Mouse (Mus musculus): ENCODE measurements around the gene Clip4.

Gene Clip4

DNA sequence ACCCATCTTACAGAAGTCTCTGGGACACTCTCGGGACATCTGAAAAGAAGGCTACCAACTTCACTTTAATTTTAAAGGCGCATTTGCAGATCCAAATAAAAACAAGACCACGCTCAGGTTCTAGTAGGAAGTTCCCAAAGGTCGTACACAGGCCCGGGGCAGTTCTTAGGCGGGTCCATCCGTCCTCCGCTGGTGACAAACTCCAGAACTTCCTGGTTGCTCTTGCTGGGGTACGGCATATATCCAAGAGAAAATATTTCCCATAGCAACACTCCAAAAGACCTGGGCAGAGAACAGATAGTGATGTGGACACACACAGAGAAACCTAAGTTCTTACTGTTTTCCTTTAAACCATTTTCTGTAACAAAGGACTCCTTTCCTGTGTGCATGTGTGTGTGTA is 106.5 kb downstream of the Clip4 start:
- no peak for DNase-seq

DNA sequence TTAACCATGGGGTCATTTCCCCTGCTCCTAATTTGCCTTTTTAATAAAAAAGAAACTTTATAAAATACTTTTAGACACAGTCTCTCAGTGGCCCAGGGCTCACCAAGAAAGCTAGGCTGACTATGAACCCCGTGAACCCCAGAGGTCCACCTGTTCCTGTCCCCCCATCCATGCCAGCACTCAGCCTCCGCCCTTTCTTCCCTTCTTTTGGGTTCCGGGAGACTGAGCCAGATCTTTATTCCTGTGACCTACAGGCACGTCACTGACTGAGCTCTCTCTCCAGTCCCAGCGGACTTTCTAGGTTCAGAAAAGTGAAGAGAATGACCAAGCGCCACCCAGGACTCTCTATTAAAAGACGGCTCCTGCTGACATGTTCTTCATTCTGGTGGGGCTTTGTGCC is 107.2 kb downstream of the Clip4 start:
- no peak for DNase-seq

DNA sequence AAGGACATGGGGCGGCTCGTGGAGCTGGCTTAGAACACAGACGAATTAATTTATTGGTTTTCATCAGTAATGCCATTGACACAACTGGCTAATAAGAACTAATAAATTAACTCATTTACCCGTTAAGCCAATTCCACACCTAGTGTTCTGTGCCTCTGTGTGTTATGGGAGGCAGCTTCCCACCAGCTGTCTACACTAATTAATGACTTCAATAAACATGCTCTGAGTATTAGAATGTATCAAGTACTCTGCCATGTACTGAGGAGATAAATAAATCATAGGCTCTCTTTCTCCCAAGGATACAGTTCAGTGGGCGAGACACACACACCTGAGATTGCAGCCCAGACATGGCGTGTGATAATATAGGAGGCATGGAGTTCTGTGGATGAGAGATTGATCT is 113.1 kb downstream of the Clip4 start:
- no peak for DNase-seq

DNA sequence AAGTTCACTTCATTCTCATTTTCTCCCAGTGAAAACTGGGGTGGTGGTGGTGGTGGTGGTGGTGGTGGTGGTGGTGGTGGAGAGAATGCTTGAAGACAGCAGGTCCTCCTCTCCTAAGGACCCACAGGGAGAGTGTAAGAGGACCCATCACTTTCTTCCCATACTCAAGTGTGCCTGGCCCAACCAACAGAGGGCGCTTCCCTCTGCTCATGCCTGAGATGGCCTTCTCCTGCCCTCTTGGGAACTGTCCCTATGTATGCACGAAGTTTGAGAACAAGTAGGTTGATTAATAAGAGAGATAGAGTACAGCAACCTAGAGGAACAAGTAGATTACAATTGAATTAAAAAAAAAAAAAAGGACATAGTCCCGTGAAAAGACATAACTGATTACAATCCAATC is 140.8 kb downstream of the Clip4 start:
- DNase-seq, result no peak

DNA sequence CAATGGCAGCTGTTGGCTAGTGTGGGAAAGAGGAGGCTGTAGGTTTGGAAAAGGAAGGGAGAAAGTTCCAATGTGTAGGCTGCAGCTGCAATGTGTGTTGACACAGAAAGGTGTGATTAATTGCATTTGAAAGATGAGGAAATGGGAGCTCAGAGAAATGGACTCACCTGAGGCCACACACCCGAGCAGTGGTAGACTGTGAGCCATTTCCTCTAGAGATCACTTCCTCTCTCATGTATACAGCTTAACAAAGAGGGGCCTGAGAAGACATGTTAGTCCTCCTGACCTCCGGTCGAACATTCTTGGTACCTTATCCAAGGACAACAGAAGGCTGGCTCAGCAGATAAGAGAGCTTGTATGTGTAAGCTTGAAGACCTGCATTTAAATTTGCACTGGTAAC is 144.9 kb downstream of the Clip4 start:
- no peak for DNase-seq
